Mouse (Mus musculus): ENCODE data around the gene Fam131c.

Gene Fam131c

GRCm38 (mm10) chr4:141359222-141359621 is 8.8 kb upstream of the Fam131c start:
- no peak for DNase-seq (ENCODE audit: low spot score)

- DNase-seq (ENCODE audit: low spot score) = no peak
Observed at GRCm38 (mm10) chr4:141360846-141361245, 7.2 kb upstream of the Fam131c start.

- peak; percentile 51 for DNase-seq (ENCODE audit: low spot score)
Observed at GRCm38 (mm10) chr4:141362937-141363548, 5.0 kb upstream of the Fam131c start.

GRCm38 (mm10) chr4:141365126-141365525 is 2.9 kb upstream of the Fam131c start:
- no peak for DNase-seq (ENCODE audit: low spot score)

- DNase-seq (ENCODE audit: low spot score) = no peak
Observed at GRCm38 (mm10) chr4:141365876-141366275, 2.1 kb upstream of the Fam131c start.

GRCm38 (mm10) chr4:141372426-141372825 is 4.4 kb downstream of the Fam131c start:
- no peak for DNase-seq (ENCODE audit: low spot score)

GRCm38 (mm10) chr4:141379674-141380073 is 11.7 kb downstream of the Fam131c start:
- no peak for DNase-seq (ENCODE audit: low spot score)

- DNase-seq (ENCODE audit: low spot score) = no peak
Observed at GRCm38 (mm10) chr4:141382406-141382805, 14.4 kb downstream of the Fam131c start.

GRCm38 (mm10) chr4:141385275-141385674 is 17.3 kb downstream of the Fam131c start:
- DNase-seq (ENCODE audit: low spot score) = no peak

- DNase-seq (ENCODE audit: low spot score) = no peak
Observed at GRCm38 (mm10) chr4:141386150-141386549, 18.1 kb downstream of the Fam131c start.

- no peak for DNase-seq (ENCODE audit: low spot score)
Observed at GRCm38 (mm10) chr4:141387093-141387784, 19.2 kb downstream of the Fam131c start.

- no peak for DNase-seq (ENCODE audit: low spot score)
Observed at GRCm38 (mm10) chr4:141387933-141388332, 19.9 kb downstream of the Fam131c start.

- DNase-seq (ENCODE audit: low spot score) = no peak
Observed at GRCm38 (mm10) chr4:141389366-141390150, 21.5 kb downstream of the Fam131c start.

GRCm38 (mm10) chr4:141391293-141391692 is 23.3 kb downstream of the Fam131c start:
- DNase-seq (ENCODE audit: low spot score) = no peak

- no peak for DNase-seq (ENCODE audit: low spot score)
Observed at GRCm38 (mm10) chr4:141394751-141395150, 26.7 kb downstream of the Fam131c start.

GRCm38 (mm10) chr4:141397861-141398260 is 29.8 kb downstream of the Fam131c start:
- no peak for DNase-seq (ENCODE audit: low spot score)

GRCm38 (mm10) chr4:141398545-141398944 is 30.5 kb downstream of the Fam131c start, which contains the start of gene Clcnka:
Gene Clcnka, minus strand, starts transcription at chr4:141398724.
- no peak for DNase-seq (ENCODE audit: low spot score)

- no peak for DNase-seq (ENCODE audit: low spot score)
Observed at GRCm38 (mm10) chr4:141400171-141400570, 32.2 kb downstream of the Fam131c start.

- DNase-seq (ENCODE audit: low spot score) = peak; percentile 74
Observed at GRCm38 (mm10) chr4:141404518-141405313, 36.7 kb downstream of the Fam131c start.

GRCm38 (mm10) chr4:141405314-141405622 is 37.2 kb downstream of the Fam131c start:
- no peak for DNase-seq (ENCODE audit: low spot score)

- DNase-seq (ENCODE audit: low spot score) = no peak
Observed at GRCm38 (mm10) chr4:141406516-141407299, 38.7 kb downstream of the Fam131c start.
